Mouse (Mus musculus) 3134 (cell line): ENCODE measurements around the gene Zfp853.

Experiments
- DNase-seq: peaks from one replicate; pipeline ENCODE4 v3.0.0-alpha.2; 2011; ENCODE audit warnings: low spot score; ENCODE audit not compliant: insufficient read length; ENCODE audit errors: extremely low read depth

Gene Zfp853

DNA sequence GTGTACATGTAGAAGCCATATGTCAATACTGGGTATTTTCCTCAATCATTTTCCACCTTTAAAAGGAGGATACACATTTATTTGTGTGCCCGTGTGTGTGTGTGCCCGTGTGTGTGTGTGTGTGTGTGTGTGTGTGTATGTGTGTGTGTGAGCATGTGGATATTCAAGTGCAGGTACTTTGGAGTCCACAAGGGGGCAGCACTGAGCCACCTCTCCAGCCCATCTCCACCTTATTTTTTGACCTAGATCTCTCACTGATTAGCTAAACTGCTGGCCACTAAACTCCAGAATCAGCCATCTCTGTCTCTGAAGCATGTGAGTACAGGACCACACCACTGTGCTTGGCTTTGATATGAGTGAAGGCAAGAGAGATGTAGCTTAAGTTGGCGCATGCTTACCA lies 1.4 kb upstream of the Zfp853 start:
- no peak for DNase-seq

DNA sequence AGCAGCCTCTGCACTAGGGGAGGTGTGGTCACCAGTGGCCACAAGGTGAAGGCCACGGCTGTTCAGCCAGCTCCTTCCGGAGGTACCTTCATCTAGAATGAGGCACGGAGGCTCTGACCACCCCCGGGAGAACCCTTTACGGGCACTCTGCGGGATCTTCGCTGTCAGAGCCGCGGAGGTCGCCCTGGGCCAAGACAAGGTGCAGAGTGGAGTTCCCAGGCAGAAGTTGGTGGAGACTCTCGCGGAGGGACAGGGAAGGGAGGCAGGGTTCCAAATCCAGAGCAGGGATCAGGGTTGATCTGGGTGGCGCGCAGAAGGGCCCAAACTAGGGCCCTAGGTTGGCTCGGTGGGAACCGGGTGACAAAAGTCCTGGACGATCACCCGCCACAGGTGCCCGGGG lies 544 bp downstream of the Zfp853 start:
- DNase-seq = no peak

DNA sequence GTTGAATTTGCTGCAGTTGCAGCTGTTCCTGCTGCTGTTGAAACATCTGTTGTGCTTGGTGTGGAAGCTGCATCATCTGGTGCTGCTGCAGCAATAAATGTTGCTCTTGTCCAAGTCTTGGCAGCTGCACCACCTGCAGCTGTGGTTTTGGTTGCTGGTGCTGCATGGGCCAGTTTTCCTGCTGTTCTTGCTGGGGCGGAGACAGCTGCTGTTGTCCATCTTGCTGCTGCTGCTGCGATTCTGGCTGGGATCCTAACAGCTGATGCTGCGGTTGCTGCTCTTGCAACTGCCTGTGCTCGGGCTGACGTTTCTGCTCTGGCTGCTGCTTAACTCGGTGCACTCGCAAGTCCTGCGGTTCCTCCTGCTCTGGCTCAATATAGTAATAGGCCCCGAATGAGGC lies 4.1 kb downstream of the Zfp853 start:
- no peak for DNase-seq

DNA sequence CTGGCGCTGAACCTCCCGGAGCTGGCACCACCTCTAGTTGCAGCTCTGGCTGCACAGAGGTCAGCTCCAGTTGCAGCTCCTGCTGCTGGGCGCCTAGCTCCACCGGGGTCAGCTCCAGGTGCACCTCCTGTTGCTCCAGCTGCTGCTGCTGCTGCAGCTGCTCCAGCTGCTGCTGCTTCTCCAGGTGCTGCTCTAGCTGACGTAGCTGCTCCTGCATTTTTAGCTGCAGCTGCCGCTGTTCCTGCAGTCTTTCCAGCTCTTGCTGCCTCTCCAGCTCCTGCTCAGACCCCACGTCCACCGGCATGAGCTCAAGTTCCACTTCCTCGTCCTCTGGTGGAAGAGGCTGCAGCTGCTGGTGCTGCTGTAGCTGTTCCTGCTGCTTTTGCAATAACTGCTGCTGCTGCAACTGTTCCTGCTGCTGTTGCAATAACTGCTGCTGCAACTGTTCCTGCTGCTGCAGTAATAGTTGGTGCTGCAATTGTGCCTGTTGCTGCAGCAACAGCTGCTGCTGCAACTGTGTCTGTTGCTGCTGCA lies 5.0 kb downstream of the Zfp853 start:
- DNase-seq = no peak

DNA sequence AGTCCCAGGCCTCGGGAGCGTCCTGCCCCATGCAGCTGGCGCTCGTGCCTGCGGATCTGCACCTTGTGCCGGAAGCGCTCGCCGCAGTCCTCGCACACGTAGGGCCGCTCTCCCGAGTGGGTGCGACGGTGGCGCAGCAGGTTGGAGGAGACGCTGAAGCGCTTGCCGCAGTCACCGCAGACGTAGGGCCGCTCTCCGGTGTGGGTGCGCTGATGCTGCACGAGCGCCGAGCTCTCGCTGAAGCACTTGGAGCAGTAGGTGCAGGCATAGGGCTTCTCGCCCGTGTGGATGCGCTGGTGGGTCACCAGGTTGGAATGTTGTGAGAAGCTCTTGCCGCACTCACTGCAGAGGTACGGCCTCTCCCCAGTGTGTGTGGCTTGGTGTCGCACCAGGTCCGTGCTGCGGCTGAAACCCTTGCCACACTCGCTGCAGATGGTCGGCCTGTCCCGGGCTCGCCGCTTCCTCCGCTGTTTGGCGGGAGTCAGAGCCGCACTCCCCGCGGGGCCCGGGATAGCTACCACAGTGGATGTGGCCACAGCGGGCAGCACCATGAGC lies 5.6 kb downstream of the Zfp853 start:
- DNase-seq = no peak

DNA sequence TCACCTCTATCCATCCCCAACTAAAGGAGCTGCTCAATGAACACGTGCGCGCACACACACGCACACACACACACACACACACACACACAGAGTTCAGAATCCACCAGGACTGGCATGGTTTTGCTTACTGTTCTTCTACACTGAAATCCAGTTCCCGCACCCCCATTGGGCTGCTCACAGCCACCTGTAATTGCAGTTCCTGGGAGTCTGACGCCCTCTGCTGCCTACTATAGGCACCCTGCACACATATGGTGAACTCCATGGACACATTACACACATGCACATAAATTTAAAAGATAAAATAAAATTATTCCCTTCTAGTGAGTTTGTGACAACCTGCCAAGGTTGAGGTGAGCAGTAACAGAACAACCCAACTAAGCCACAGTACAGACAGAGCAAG lies 8.7 kb downstream of the Zfp853 start:
- no peak for DNase-seq

DNA sequence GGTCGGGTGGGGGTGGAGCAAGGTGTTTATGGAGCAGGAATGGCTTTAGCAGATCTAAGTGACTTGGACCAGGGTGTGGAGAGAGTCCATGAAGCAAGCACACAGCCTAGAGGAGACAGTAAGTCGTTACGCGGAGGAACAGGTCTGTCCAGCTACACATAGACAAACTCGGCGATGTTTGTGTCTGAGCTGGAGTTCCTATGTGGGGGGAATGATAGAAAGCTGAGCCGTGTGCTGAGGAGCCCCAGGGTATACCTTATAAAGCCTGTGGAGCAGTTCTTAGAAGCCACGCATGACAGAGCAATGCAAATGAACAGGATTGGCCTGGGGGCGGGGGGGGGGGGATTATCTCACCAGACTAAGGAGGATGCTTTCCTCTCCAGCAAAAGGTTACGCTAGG lies 14.2 kb downstream of the Zfp853 start:
- no peak for DNase-seq

DNA sequence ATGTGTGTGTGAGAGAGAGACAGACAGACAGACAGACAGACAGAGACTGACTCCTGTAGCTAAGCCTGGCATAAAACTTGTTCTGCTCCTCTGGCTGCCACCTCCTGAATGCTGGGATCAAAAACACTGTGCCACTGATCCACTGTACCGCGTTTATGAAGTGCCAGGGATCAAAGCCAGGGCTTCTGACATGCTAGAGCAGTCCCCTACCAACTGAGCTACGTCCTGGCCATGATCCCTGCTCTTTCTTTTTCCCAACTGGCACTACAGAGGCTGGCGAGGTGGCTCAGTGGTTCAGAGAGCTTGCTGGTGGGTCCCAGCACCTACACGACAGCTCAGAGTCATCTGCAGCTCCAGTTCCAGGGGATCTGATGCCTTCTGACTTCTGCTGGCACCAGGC lies 17.7 kb downstream of the Zfp853 start:
- DNase-seq = no peak

DNA sequence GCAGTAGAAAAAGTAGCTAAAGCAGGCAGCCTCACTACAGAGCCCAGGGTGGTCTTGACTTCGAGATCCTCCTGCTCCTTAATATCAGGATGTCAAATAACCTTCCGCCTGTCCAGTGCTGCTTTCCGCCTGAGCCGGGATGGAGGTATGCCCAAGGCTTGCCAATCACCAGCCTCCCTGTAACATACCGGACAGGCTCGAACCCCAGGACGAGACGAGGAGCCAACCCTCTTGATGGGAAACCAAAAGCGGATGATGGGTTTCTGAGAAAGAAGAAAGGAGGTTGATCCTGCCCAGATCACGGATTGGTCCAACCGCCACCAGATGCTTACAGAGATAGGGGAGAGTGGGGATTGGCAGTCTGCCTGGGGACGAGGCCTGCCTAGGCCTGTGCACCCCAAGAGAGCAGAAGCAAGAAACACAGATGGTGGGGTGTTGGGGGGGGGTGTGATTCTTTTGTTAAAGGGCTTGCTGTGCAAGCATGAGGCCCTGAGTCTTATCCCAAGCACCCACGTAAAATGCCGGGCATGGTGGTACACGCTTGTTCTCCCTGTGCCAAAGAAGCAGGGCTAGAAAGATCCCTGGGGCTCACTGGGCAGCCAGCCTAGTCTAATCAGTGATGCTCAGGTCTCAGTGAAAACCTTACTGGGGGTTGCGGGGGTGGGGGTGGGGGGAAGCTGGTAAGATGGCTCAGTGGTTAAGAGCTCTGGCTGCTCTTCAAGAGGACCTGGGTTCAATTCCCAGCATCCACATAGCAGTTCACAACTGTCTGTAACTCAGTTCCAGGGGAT lies 20.7 kb downstream of the Zfp853 start:
- DNase-seq = peak; percentile 30

DNA sequence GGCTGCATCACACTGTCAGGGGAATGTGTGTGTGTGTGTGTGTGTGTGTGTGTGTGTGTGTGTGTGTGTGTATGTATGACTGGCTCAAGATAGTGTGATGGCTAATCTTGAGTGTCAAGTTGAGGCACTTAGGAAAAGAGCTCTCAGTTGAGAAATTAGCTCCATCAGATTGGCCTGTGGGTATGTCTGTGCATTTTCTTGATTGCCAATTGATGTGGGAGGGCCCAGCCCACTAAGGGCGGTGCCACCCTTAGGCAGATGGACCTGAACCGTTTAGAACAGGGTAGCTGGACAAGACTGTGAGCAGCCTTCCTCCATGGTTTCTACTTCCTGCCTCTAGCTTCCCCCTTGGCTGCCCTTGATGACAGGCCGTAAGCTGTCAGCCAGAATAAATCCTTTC lies 21.3 kb downstream of the Zfp853 start:
- no peak for DNase-seq

DNA sequence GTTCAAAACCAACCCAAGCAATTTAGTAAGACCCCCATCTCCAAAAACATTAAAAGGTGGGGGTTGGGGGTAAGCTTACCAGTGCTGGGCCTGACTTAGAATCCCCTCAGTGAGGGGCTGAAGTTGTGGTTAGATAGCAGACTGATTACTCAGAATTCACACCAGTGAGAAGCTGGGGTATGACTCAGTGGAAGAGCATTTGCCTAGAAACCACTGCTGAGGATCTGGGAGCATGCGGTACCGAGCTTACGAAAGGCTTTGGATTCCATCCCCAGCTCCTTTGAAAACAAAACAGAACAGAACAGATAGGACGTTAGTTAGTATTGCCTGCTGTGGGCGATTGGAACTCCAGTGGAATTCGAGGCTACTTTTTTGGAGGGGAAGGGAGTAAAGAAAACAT lies 21.8 kb downstream of the Zfp853 start:
- peak; percentile 78 for DNase-seq

DNA sequence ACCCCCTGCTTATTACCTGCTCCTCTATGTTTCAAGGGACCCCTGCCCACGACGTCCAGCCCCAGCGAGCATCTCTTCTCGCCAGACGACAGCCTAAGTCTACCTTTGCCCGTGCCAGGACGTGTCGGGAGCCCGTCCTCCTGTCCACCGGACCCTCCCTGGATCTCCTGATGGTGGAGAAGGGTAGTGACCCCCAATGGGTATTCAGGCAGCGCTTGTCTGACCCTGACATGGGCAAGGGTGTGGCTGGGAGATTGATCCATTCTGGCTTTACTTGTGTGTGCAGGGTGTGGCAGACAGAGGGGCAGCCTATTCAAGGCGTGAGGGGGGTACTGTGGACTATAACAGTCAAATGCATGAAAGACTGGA lies 23.3 kb downstream of the Zfp853 start:
- no peak for DNase-seq

DNA sequence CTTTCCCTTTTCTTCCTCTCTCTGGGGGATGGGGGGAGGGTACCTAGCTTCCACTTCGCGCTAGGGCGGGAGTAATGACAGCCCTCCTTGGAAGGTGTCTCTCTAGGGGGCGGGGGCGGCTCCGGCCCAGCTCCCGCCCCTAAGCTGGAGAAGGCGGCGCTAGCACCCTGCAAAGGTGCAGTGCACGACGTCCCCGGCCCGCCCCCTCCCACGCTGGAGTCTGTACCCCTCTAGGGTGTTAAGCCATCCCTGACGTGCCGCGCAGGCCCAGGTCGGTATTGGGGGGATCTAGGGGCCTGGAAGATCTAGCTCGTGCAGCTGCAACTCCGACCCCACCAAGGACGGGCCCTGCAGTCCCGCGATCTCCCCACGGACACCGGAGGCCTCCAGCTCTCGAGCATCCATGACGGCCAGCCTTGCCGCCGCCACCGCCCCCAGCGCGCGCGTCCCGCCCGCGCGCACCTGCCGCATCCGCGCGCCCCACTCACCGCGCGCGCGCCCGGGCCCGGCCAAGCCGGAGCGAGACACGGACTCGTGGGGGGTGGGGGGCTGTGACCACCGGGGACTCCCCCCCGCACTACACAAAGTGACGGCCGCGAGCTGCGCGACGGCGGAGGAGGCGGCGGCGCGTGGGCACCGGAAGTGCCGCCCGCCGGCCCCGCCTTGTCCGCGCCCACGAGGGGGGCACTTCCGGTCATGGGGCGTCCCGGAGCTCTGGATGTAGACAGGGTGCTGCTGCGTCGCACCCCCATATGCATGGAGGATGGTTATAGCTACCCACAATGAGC lies 23.9 kb downstream of the Zfp853 start, which contains the start of gene Zfp316:
Gene Zfp316 (minus strand): TSS at position 660 of the 788 bp plus-strand sequence.
- DNase-seq = peak; percentile 79

DNA sequence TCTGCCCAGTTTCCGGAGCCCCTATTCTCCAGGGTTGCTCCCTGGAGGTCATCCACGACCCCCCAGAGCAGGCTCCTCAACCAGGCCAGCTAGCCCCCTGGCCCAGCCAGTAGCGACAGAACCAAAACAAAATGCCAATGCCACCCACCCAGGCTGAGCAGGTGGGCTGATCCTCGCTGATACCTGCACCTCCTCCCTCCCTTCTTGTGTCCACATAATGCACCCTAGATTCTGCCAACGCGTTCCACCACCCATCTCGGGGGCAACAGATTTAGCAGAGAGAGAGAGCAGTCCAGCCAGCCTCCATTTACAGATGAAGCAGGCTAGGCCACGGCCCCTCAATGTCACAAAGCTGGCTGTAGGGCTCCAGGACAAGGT lies 24.4 kb downstream of the Zfp853 start:
- no peak for DNase-seq

DNA sequence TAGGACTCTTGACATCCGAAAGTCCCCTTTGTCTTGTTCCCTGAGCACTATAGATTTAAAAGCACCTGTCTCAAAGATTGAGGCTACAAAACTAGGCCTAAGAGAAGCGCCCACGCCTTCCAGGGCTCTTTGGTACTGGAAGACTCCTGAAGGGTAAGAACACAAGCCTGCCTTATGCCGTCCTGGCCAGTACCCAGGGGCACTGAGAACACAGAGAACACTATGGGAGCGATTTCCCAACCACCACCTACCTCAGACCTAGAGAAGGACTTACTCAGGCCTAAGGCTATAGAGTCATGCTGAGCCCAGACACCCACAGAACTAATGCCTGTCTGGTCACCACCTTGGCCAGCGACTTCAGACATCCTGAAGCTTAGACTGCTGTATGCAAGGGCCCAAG lies 26.6 kb downstream of the Zfp853 start:
- no peak for DNase-seq

DNA sequence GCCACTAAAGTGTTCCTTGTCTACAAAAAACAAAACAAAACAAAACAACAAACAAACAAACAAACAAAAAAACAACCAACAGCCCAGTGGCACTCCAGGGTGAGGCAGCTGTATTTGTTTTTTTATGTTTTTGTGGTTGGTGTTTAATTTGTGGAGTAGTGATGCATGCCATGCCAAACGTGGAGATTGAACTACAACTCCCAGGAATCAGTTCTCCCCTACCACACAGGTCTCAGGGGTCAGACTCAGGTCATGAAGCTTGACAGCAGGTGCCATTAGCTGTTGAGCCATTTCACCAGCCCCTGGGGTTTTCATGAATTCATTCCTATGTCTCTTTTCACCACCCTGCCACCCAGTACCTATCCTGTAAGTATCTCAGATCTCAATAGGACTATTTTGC lies 28.0 kb downstream of the Zfp853 start:
- no peak for DNase-seq

DNA sequence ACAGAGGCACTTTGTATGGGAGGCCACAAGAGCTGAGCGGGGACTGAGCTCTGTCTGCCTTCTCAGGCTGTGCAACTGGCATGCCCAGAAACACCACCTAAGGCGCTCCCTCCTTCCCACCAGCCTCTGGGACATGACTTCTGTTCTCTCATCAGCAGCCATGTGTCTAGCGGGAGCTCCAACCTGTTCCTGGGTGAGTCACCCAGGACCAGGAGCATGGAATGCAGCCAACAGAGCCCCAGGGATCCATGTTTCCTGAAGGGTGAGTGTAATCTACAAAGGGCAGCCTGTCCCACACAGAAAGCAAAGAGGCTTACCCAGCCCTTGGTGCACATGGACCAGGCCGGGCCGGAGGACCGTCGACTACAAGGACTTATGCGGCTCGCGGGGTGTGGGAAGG lies 28.7 kb downstream of the Zfp853 start:
- peak; percentile 68 for DNase-seq

DNA sequence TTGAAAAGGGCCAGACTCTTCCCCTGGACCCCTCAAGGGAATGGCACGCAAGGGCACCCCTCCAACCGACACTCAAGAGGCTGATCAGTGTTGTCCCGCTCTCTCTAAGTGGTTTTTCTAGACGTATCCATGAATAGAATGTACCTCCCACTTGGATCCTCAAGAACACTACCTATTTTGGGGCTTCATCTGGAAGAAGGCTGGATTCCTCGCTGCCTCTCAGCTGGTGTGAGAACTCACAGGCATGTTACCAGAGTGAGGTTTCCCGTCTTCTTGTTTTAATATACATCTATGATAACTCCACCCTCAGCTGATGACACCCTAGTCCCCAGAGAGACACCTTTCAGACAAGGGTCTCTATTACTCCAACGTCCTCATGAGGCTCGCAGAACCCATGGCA lies 31.8 kb downstream of the Zfp853 start:
- DNase-seq = no peak

DNA sequence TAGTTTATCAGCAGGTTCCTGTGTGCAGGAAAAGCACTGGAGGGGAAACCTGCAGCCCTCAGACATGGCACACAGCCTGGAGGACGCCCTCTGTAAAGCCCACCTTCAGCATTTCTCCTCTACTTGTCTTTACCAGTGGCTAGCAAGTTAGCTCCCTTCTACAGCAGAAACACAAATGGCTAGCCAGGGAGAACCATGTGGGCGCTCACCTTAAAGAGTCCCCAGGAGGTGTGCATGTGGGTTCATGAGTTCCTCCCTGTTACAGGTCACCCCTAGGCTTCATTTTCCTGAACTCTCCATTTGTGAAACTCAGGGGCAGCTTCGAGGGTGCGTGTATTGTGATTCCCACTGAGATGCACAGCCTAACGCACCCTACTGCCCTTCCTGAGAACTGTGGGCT lies 37.6 kb downstream of the Zfp853 start:
- DNase-seq = no peak

DNA sequence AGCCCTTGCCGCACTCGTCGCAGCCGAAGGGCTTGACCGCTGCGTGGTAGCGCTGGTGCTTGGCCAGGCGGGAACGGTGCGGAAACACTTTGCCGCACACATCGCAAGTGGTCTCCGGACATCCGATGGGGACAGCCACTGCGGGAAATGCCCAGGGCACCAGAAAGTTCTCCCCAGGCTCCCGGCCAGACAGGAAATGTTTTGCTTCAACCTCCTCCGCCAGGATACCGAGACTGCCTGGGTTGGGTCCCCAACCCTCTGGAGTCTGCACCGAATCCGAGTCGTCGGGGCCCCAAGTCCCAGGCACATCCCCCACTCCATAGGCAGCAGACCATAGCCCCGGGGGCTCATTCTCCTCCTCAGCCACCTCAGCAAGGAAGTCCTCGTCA lies 38.3 kb downstream of the Zfp853 start:
- DNase-seq = no peak

DNA sequence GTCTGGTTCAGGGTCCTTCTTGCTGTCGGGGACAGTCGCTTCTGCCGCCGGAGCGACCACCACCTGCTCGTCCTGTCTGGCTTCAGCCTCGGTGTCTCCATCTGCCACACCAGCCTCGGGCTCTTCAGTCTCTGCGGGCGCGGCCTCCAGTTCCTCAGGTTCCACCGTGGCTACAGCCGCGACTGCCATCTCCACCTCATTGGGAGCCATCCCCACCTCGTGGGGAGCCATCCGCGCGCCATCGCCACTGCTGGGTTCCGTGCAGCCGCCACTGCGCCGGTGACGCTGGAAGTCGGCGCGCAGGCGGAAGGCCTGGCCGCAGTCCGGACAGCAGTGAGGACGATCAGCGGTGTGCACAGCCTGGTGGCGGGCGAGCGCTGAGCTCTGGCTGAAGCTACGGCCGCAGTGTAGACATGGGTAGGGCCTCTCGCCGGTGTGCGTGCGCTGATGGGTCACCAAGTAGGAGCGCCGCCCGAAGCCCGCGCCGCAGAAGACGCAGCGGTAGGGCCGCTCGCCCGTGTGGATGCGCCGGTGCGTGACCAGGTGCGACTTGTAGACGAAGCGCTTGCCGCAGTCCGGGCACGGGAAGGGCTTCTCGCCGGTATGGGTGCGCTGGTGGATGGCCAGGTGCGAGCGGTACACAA lies 38.8 kb downstream of the Zfp853 start:
- peak; percentile 48 for DNase-seq
